Comparison of ENCODE assay signal across 8 mouse cellular contexts in the genomic region with DNA sequence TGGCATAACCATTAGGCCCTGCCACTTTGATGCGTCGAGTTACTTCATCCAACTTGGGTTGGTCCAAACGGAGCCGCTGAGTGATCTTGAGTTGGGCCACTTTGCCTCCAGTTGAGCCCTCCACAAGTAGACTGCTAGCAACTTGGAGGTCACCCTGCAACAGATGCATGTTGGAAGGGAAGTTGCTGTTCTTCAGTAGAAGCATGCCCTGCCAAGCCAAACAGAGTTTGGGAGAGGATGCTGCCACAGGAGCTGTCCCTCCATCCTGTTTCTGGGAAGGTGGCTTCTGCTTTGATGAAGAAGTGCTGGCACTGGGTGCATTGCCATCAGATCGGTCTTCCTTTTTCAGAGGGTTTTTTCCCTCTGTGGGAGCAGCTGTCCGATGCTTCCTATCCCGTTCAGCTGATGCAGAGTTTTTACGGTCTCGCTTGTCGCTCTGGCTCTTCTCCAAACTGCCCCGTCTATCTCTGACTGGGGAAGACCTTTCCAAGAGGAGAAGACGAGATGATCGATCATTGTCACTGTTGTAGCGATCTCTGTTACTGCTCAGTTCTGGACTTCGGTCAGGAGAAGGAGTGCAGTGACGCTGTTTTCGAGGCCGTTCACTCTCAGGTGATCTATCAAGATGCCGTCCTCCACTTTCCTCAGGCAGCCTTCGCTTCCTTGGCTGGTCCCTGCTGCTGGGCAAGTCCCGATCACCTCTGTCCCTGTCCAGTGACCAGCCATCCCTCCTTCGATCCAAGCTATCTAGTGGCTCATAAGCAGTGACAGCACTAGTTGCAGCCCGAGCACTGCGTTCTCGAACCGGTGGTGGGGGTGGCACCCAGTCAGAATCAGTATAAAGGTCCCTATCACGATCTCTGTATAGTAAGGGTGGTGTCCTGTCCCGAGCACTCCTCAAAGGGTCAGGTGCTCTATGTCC. TPM values are rescaled to one million over a fixed set of nuclear protein-coding genes. Genes with fewer than 3 reads are reported as not detected.
DNase-seq lines count a peak whose midpoint lies in the region; ATAC-seq lines count a peak whose summit lies in the region.

No protein-coding gene starts in this region.

- H3K36me3 ChIP-seq in neural tube, embryonic 11.5 days (ENCODE audit: control insufficient read depth, insufficient read depth, low read length) = peaks cover 6% of the 10 kb centered on the region; the same call in 1 of the 2 replicates
- peaks cover 14% of the 10 kb centered on the region; the same call in 1 of the 2 replicates for H3K36me3 ChIP-seq in limb, embryonic 11.5 days (ENCODE audit: control insufficient read depth, insufficient read depth, low read length)
- H3K36me3 ChIP-seq in stomach, embryonic 16.5 days (ENCODE audit: control insufficient read depth, insufficient read depth, low read length) = peaks cover 4% of the 10 kb centered on the region; the same call in 1 of the 2 replicates

- no peak for DNase-seq in neural tube, embryonic 11.5 days (ENCODE audit: low spot score)
- no peak for DNase-seq in neural tube, embryonic 10.5 days (ENCODE audit: extremely low spot score, low spot score)
- DNase-seq in cerebellum, postnatal 25 days = peak; percentile 13 to 27
- peak; percentile 20 to 24 for DNase-seq in heart, postnatal 10 days
- DNase-seq in limb, embryonic 11.5 days (ENCODE audit: low spot score) = no peak
- no peak for DNase-seq in testis, postnatal 14 days (ENCODE audit: low spot score)

- intact Hi-C loops in heart, postnatal 10 days (cut with DNase I) = no loop called here

- peak overlapping the region; percentile 96 for H3K4me3 ChIP-seq in neural tube, embryonic 11.5 days (ENCODE audit: low read depth, low read length)
- peak overlapping the region; percentile 88 for H3K4me3 ChIP-seq in limb, embryonic 11.5 days (ENCODE audit: low read depth, low read length)
- H3K4me3 ChIP-seq in stomach, embryonic 16.5 days (replicated peaks; ENCODE audit: low read length) = peak overlapping the region; percentile 99

- no peak for ATAC-seq in neural tube, embryonic 11.5 days (ENCODE audit: insufficient read depth, low FRiP score, low TSS enrichment)
- no peak for ATAC-seq in limb, embryonic 11.5 days (ENCODE audit: insufficient number of reproducible peaks, low FRiP score, low TSS enrichment, low read depth)
- ATAC-seq in stomach, embryonic 16.5 days (ENCODE audit: insufficient read depth, low FRiP score) = no peak
- ATAC-seq in erythroid progenitor cell, adult 5-6 weeks (replicated peaks; ENCODE audit: low FRiP score, poor library complexity, severe bottlenecking) = no peak

- H3K9me3 ChIP-seq in neural tube, embryonic 11.5 days (ENCODE audit: control insufficient read depth, low read length) = no peaks in the 10 kb centered on the region
- no peaks in the 10 kb centered on the region for H3K9me3 ChIP-seq in limb, embryonic 11.5 days (ENCODE audit: control insufficient read depth, low read length)
- no peaks in the 10 kb centered on the region for H3K9me3 ChIP-seq in stomach, embryonic 16.5 days (replicated peaks; ENCODE audit: control insufficient read depth, low read length)

- no peak overlapping the region for H3K9ac ChIP-seq in neural tube, embryonic 11.5 days (ENCODE audit: low read length)
- H3K9ac ChIP-seq in limb, embryonic 11.5 days (ENCODE audit: low read length) = 0 out of 2 replicates have a peak overlapping the region, but pooled peaks have one; percentile 34
- peak overlapping the region; percentile 90 for H3K9ac ChIP-seq in stomach, embryonic 16.5 days (ENCODE audit: low read length)

- peaks cover 22% of the 10 kb centered on the region for H3K4me1 ChIP-seq in neural tube, embryonic 11.5 days (ENCODE audit: control insufficient read depth, insufficient read depth, low read length)
- H3K4me1 ChIP-seq in limb, embryonic 11.5 days (ENCODE audit: control insufficient read depth, insufficient read depth, low read length) = peaks cover 17% of the 10 kb centered on the region
- peaks cover 19% of the 10 kb centered on the region for H3K4me1 ChIP-seq in stomach, embryonic 16.5 days (ENCODE audit: control insufficient read depth, insufficient read depth, low read length)

- no peaks in the 10 kb centered on the region for H3K27me3 ChIP-seq in neural tube, embryonic 11.5 days (ENCODE audit: control insufficient read depth, insufficient read depth, low read length)
- no peaks in the 10 kb centered on the region for H3K27me3 ChIP-seq in limb, embryonic 11.5 days (ENCODE audit: control insufficient read depth, insufficient read depth, low read length)
- H3K27me3 ChIP-seq in stomach, embryonic 16.5 days (ENCODE audit: control insufficient read depth, insufficient read depth, low read length) = no peaks in the 10 kb centered on the region

- no peak overlapping the region for H3K27ac ChIP-seq in neural tube, embryonic 11.5 days (ENCODE audit: low read depth, low read length)
- no peak overlapping the region for H3K27ac ChIP-seq in limb, embryonic 11.5 days (replicated peaks; ENCODE audit: low read depth, low read length)
- no peak overlapping the region for H3K27ac ChIP-seq in stomach, embryonic 16.5 days (ENCODE audit: low read length)

- 78% methylated on average over 28 of the region's 28 CpGs for WGBS in neural tube, embryonic 11.5 days
- 70% methylated on average over 28 of the region's 28 CpGs for WGBS in limb, embryonic 11.5 days
- 45% methylated on average over 28 of the region's 28 CpGs for WGBS in stomach, embryonic 16.5 days

- peak overlapping the region; percentile 92 for H3K4me2 ChIP-seq in neural tube, embryonic 11.5 days (ENCODE audit: low read depth)
- peak overlapping the region; percentile 87 for H3K4me2 ChIP-seq in limb, embryonic 11.5 days (ENCODE audit: low read depth, severe bottlenecking)
- H3K4me2 ChIP-seq in stomach, embryonic 16.5 days (ENCODE audit: low read depth, low read length) = peak overlapping the region; percentile 83

RNA-seq across cellular contexts. Expression of gene Rbm15, which starts 2.7 kb away (rescaled TPM):
- 17.2 and 18.3 TPM in 2 replicates for polyA plus RNA-seq in neural tube, embryonic 11.5 days (2014; fragmentation: Nextera tagmentation; extraction: Ambion mirVana)
- total RNA-seq in heart, postnatal 10 days (2021) = 10 to 100 TPM; 25.8 to 29.3 TPM
- polyA plus RNA-seq in limb, embryonic 11.5 days (2014; fragmentation: Nextera tagmentation; extraction: Ambion mirVana) = 19.0 and 22.6 TPM in 2 replicates
- 11.0 and 12.3 TPM in 2 replicates for polyA plus RNA-seq in stomach, embryonic 16.5 days (2015; fragmentation: Nextera tagmentation; extraction: Ambion mirVana)
- 129 and 143 TPM in 2 replicates for total RNA-seq in erythroid progenitor cell, adult 5-6 weeks (2015; ENCODE audit: low replicate concordance)
- 125 and 143 TPM in 2 replicates for total RNA-seq in erythroid progenitor cell, adult 5-6 weeks (2017; ENCODE audit: low replicate concordance)

RNA-seq across cellular contexts. Expression of gene Slc16a4, which starts 39.7 kb away (rescaled TPM):
- polyA plus RNA-seq in neural tube, embryonic 11.5 days (2014; fragmentation: Nextera tagmentation; extraction: Ambion mirVana) = 1.6 and 1.9 TPM in 2 replicates
- under 1 TPM; 0.45 to 0.48 TPM for total RNA-seq in heart, postnatal 10 days (2021)
- polyA plus RNA-seq in limb, embryonic 11.5 days (2014; fragmentation: Nextera tagmentation; extraction: Ambion mirVana) = 4.5 and 5.1 TPM in 2 replicates
- 2.2 and 2.6 TPM in 2 replicates for polyA plus RNA-seq in stomach, embryonic 16.5 days (2015; fragmentation: Nextera tagmentation; extraction: Ambion mirVana)
- 1.4 TPM in 1 of 2 replicates, not detected in the other for total RNA-seq in erythroid progenitor cell, adult 5-6 weeks (2015; ENCODE audit: low replicate concordance)
- total RNA-seq in erythroid progenitor cell, adult 5-6 weeks (2017; ENCODE audit: low replicate concordance) = 2.1 TPM in 1 of 2 replicates, not detected in the other

RNA-seq across cellular contexts. Expression of gene Lamtor5, which starts 52.1 kb away (rescaled TPM):
- polyA plus RNA-seq in neural tube, embryonic 11.5 days (2014; fragmentation: Nextera tagmentation; extraction: Ambion mirVana) = 187 and 189 TPM in 2 replicates
- 10 to 100 TPM; 74.0 to 74.6 TPM for total RNA-seq in heart, postnatal 10 days (2021)
- polyA plus RNA-seq in limb, embryonic 11.5 days (2014; fragmentation: Nextera tagmentation; extraction: Ambion mirVana) = 174 and 175 TPM in 2 replicates
- polyA plus RNA-seq in stomach, embryonic 16.5 days (2015; fragmentation: Nextera tagmentation; extraction: Ambion mirVana) = 175 and 181 TPM in 2 replicates
- total RNA-seq in erythroid progenitor cell, adult 5-6 weeks (2015; ENCODE audit: low replicate concordance) = 57.0 and 58.4 TPM in 2 replicates
- total RNA-seq in erythroid progenitor cell, adult 5-6 weeks (2017; ENCODE audit: low replicate concordance) = 10.3 and 20.0 TPM in 2 replicates

Comparison
In these comparisons a context has a peak if more than half of its experiments do, and no peak if none do; other contexts are left out.
1. DNase-seq: peak in cerebellum, postnatal 25 days (2 of 2) and heart, postnatal 10 days (2 of 2); none in neural tube, embryonic 11.5 days (single experiment), neural tube, embryonic 10.5 days (single experiment), limb, embryonic 11.5 days (single experiment) and testis, postnatal 14 days (single experiment).
2. Peak in every context shown above with its lines, with median percentiles within 50 percentile points of each other: H3K4me2 ChIP-seq and H3K4me3 ChIP-seq.